Mouse (Mus musculus): ENCODE data around the gene Tram1l1.
A peak's percentile ranks its signal among the peaks of the same experiment; 100 is the strongest.
"Not testable (repeated sequence)": the region's sequence is repeated elsewhere in the genome, so short reads cannot be mapped to it uniquely, and the experiment has no call there.

The Tram1l1 gene

DNA sequence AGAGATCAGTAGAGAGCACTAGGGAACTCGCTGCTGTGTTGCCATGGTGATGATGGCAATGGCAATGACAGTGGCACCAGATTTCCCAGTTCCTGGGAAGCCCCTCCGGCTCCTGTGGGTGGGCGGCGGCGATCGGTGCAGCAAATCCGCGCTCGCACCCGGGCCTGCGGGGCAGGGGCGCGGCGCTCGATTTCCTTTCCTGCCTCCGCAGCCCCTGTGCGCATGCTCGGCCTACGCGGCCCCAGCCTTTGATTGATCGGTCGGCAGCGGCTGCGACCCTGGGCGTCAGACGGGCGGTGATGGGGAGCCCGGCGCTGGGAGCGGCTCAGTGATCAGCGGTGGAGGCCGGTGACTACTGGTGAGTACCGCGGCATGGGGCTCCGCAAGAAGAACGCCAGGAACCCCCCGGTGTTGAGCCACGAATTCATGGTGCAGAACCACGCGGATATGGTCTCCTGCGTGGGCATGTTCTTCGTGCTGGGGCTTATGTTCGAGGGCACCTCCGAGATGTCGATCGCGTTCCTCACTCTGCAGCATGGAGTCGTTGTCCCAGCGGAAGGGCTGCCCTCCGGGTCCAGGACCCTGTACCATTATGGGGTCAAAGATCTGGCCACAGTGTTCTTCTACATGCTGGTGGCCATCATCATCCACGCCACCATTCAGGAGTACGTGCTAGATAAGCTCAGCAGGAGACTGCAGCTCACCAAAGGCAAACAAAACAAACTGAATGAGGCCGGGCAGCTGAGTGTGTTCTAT lies at the start of gene Tram1l1:
Gene Tram1l1, plus strand, starts transcription at position 35 of the 756 bp plus-strand sequence.
- DNase-seq: peak; percentile 79 to 83

DNA sequence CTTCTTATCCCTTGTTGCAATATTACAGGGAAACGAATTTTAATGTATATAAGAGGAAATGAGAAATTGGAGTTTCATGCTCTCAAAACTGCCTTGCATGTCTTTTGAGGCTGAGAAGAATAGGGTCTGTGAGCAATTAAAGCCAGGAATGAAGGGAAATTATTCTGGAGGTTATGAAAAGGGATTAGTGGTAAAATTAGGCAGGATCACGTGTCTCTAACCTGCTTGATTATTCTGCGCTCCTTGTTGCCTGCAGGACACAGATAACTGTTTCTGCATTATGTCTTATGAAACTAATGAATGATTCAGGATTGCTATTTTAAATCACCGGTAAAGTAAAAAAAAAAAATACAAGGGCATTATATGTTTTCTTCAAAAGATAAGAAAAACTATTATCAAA lies 49.4 kb upstream of the Tram1l1 start:
- no peak for DNase-seq

DNA sequence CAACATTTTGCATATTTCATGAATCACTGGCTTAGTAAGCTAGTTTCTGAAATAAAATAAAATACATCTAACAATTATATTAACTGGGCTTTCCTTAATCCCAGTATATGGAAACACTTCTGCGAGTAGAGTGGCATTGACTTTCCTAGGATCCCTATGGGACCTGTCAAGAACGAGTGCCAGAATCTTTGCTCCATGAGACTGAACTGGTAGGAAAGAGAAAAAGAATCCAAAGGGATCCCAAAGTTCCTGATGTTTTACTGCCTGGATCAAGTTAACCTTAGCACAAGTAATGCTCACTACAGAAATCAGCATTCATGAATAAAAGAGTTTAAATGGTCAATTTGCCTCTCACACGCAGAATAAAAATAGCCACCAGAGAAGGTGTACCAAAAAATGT lies 49.0 kb upstream of the Tram1l1 start:
- no peak for DNase-seq

DNA sequence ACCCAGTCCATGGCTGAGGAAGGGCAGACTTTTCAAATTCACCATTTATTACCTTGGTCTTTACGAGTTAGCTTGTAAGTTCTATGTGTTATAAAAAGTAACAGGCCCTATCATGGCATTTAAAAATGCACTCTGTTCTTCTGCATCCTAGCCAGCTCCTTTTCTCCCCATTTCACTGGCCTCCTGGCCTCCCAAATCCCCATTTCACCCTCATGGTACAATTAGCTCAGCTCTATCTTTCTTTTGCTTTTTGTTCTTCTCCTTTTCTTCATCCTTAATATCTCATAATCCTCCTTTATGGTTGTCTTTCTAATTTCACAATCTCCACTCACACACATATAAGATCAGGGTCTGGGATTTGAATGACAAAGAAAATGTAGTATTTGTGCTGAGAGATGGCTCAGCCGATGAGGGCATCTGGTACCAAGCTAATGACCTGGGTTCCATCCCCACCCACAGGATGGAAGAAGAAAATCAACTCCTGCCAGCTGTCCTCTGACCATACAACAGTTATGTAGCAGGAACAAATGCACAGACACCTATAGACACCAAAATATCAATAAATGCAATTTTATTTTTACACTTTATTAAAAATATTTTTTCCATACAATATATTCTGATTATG lies 48.1 kb upstream of the Tram1l1 start:
- DNase-seq: no peak

DNA sequence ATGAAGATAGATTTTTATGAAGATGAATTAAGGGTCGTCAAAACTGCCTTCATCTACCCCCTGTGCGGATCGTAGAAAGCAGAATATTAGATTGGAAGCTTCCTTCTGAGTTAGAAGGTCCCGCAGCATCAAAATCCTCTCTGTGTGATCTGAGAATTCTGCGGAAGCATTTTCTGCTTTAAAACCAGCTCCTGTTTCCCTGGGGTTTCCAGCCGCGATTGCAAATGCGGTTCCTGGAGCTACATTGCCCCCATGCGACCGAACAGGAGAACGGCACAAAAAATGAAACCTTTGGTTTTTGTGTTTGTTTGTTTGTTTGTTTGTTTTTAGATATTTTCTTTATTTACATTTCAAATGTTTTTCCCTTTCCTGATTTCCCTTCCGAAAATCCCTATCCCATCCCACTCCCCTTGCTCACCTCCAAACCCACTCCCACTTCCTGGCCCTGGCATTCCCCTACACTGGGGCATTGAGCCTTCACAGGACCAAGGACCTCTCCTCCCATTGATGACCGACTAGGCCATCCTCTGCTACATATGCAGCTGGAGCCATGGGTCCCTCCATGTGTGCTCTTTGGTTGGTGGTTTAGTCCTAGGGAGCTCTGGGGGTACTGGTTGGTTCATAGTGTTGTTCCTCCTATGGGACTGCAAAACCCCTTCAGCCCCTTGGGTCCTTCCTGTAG lies 45.6 kb upstream of the Tram1l1 start:
- DNase-seq: peak; percentile 63 to 65

DNA sequence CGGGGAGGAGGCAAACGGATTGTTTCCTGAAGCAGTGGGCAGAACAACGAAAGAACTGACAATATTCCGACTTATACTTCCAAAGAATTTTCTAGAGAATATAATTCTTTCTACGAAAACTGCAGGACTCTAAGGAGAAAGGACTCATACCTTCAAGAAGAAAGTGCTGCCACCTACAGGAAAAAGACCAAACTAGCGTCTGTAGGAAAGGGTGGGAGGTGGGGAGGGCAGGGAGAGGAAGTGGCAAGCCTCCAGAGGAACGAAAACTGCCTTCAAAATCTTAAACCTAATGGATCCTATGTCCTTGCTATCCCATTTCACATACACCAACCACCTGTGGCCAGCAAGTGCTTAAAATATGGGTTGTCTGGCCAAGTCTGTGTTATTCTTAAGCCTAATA lies 31.7 kb upstream of the Tram1l1 start:
- DNase-seq: not testable (repeated sequence)

DNA sequence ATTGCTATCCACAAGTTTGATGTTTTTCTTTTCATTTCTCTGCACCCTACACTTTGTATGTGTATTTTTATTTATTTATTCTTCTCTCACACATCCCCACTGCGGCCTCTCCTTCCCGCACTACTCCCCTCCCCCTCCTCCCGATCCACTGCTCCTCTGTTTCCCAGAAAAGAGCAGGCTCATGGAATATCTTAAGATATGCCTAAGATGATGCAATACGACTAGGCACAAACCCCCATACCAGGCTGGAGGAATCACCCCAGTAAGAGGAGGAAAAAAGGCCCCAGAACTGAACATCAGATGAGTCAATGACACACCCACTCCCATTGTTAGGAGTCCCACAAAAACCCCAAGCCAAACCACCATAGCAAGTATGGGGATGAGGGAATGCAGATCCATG lies 1.4 kb upstream of the Tram1l1 start:
- DNase-seq: no peak

DNA sequence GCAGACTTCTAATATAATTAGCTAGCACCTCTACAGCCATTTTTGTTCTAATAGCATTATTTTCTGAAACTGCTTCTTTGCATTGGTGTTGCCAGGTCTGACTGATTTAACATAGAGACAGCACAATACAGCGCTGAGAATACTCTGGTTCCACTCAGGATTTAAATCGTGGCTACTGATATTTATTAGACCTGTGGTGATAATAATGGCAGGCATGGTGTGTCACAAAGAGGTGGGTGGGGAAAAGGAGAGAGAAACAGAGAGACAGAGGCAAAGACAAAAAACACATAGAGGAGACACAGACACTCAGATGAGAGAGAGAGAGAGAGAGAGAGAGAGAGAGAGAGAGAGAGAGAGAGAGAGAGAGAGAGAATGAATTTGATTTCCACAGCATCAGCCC lies 257 bp upstream of the Tram1l1 start:
- DNase-seq: no peak

DNA sequence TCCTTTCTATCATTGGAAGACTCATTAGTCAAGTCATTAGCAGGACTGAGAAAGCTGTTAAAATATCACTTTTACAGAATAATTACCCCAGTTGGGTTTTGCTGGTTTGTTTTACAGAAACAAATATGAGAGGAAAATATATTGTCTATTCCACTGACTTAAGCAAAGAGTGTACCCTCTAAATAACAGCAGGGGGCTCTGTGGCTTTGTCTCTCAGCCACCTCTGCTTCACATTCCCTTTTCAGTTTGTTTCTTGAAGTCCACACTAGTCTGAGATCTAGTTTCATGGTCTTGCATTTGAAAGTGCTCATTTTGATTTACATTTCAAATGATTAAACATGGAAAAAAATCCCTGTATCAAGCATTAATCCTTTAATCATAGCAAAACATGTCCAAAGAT lies 25.8 kb downstream of the Tram1l1 start:
- peak in 1 of 2 experiments; percentile 1 for DNase-seq

DNA sequence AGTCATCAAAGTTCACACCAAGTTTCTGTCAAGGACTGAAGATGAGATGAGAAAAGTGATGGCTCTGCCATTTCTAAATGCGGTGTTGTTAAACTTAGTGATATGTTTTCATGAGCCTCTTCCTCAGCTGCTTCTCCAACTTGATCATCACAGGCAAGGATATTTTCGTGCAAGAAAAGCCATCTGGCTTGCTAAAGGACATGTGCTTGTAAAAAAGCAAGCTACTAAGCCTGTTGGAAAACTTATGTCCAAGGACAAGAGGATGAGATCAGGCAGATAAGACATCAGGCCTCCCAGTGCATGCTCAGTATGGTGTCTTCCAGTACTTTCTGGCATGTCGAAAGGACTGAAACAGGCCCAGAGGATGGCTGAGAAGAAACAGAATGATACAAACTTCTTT lies 36.9 kb downstream of the Tram1l1 start:
- no peak for DNase-seq

DNA sequence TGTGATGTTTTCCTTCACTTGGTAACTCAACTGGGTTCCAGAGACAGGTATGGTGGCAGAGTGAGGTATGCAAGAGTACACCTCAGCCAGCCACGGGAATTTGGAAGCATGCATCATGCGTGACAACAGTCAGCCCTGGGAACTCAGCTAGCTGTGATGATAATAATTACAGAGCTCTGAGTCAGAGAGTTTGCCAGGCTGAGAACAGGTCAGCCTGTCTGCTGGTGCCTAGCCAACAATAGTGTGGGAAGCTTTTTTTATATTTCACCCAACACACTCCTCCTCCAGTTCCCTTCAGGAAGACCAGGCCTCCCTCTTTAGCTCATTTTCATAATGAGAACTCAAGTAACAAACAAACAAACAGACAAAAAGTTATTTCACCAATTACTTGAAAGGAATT lies 51.4 kb downstream of the Tram1l1 start:
- no peak for DNase-seq
